Mouse (Mus musculus) embryonic facial prominence, embryonic 11.5 days (tissue): ENCODE measurements around the gene Gm29797. TPM values are rescaled to one million over a fixed set of nuclear protein-coding genes. Genes with fewer than 3 reads are reported as not detected.

Experiments
- ATAC-seq: fragments of 200-750 bp; cut with Nextera tagmentation; replicated peaks from 2 replicates; pipeline ENCODE4 v1.8.0; 2017; ENCODE audit warnings: low read depth; ENCODE audit not compliant: insufficient number of reproducible peaks, low FRiP score, low TSS enrichment
- DNase-seq: peaks from one replicate; pipeline ENCODE4 v3.0.0-alpha.2; 2015; ENCODE audit warnings: low spot score
- H3K27ac ChIP-seq: fragments of 300-500 bp; sonication (generic); replicated peaks from 2 replicates; pipeline ENCODE4 v1.5.1; 2014; ENCODE audit warnings: mild to moderate bottlenecking, low read depth, low read length, control low read depth
- H3K27me3 ChIP-seq: fragments of 300-500 bp; sonication (generic); 2 replicates; pipeline ENCODE4 v1.6.1; 2014; ENCODE audit warnings: mild to moderate bottlenecking, low read length, moderate library complexity, mixed read lengths; ENCODE audit not compliant: control insufficient read depth, insufficient read depth
- H3K36me3 ChIP-seq: fragments of 300-500 bp; sonication (generic); replicated peaks from 2 replicates; pipeline ENCODE4 v1.6.1; 2014; ENCODE audit warnings: low read depth, mild to moderate bottlenecking, low read length, moderate library complexity, mixed read lengths; ENCODE audit not compliant: control insufficient read depth, insufficient read depth
- H3K4me1 ChIP-seq: fragments of 300-500 bp; sonication (generic); 2 replicates; pipeline ENCODE4 v1.6.1; 2014; ENCODE audit warnings: low read length, mixed read lengths; ENCODE audit not compliant: control insufficient read depth, insufficient read depth
- H3K4me2 ChIP-seq: fragments of 300-500 bp; sonication (generic); 2 replicates; pipeline ENCODE4 v1.6.1; 2014; ENCODE audit warnings: low read depth, mild to moderate bottlenecking, control low read depth, low read length, moderate library complexity
- H3K4me3 ChIP-seq: fragments of 300-500 bp; sonication (generic); 2 replicates; pipeline ENCODE4 v1.5.1; 2014; ENCODE audit warnings: low read depth, low read length, control low read depth
- H3K9ac ChIP-seq: fragments of 300-500 bp; sonication (generic); replicated peaks from 2 replicates; pipeline ENCODE4 v1.6.1; 2014; ENCODE audit warnings: mild to moderate bottlenecking, control low read depth, low read length
- H3K9me3 ChIP-seq: fragments of 300-500 bp; sonication (generic); replicated peaks from 2 replicates; pipeline ENCODE4 v1.6.1; 2016; ENCODE audit warnings: mild to moderate bottlenecking, low read length, inconsistent platforms, mixed read lengths; ENCODE audit not compliant: control insufficient read depth
- WGBS: fragments of 180-500 bp; shearing (Covaris S2); extraction: QIAGEN DNeasy Blood & Tissue Kit; methylation state at CpG from one replicate; pipeline ENCODE4 v1.1.7; 2014; 5-methylcytosine and 5-hydroxymethylcytosine counted together
- polyA plus RNA-seq: library from polyadenylated mRNA; unstranded; fragments of >200 nt; fragmentation: Nextera tagmentation; extraction: Ambion mirVana; gene quantifications from 2 replicates; pipeline ENCODE4 v1.2.1, GENCODE M21; 2014

Gene Gm29797
- 0.29 and 0.39 TPM in 2 replicates for polyA plus RNA-seq

DNA sequence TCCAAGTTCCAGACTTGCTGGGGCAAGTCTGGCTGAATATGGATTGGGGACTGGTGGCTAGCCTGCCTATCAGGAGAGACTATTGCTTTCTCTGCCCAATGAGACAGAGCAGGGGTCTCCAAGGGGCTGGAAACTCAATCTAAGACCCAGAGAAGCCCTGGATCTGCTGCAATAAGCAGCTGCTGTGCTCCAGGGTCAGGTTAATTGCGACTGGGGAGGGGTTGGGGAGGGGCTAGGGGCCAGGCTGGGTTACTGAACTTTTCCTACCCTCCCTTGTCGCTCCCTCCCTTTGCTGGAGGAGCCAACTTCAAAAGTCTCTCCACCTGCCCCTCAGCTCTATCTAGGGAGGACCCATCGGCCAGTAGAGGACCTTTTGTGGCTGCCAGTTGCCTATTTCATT, at the start of gene Gm29797:
Gm29797 (plus strand) TSS at position 301 of the 400 bp plus-strand sequence.
- Histone ChIP-seq H3K27ac (no peak within 1 kb of the TSS), H3K4me1 (no peaks in the 10 kb centered on the region), H3K36me3 (peaks cover 5% of the 10 kb centered on the region), H3K9ac (no peak within 1 kb of the TSS), H3K27me3 (no peaks in the 10 kb centered on the region), H3K4me2 (no peak within 1 kb of the TSS), H3K9me3 (no peaks in the 10 kb centered on the region), H3K4me3 (no peak within 1 kb of the TSS)
- ATAC-seq: no peak
- WGBS: 58% methylated on average over 3 of the region's 3 CpGs
- no peak for DNase-seq

DNA sequence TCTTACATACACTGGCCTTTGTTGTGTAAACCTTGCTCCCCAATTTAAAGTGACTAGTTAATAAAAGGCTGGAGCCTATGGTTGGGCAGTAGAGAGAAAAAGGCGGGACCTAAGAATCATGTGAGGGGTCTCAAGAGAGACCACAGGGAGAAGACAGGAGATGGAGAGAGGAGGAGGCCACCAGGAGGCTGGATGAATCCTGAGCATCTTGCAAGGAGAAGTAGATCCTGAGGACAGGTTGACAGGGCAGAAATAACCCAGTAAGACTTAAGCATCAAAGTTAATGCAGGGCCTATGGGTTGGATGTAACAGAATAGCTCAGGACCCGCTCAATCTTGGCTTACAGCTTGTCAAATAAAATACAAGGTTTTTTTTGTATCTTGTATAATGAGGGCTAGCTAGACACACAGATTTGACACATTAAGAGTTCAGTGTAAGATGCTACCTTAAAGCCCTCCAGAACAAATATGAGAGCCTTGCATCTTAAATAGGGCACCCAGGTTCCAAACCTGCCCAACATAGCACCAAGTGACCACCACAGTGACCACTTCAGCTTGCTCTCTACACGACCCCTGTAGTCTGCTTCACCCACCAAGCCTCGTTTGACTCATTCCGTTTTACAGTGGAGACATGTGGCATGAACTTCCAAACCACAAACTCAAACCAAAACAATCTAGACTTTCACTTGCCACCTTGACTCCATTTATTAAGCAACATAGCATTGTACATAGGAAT, 37.9 kb upstream of the Gm29797 start:
- H3K9me3 ChIP-seq: no peaks in the 10 kb centered on the region
- DNase-seq: no peak
- WGBS: 87% methylated on average over 5 of the region's 5 CpGs
- H3K27ac ChIP-seq: no peak overlapping the region
- H3K4me3 ChIP-seq: no peak overlapping the region
- no peak overlapping the region for H3K9ac ChIP-seq
- H3K27me3 ChIP-seq: no peaks in the 10 kb centered on the region
- ATAC-seq: no peak
- no peaks in the 10 kb centered on the region for H3K4me1 ChIP-seq
- no peak overlapping the region for H3K4me2 ChIP-seq
- peaks cover 7% of the 10 kb centered on the region; the same call in 1 of the 2 replicates for H3K36me3 ChIP-seq

DNA sequence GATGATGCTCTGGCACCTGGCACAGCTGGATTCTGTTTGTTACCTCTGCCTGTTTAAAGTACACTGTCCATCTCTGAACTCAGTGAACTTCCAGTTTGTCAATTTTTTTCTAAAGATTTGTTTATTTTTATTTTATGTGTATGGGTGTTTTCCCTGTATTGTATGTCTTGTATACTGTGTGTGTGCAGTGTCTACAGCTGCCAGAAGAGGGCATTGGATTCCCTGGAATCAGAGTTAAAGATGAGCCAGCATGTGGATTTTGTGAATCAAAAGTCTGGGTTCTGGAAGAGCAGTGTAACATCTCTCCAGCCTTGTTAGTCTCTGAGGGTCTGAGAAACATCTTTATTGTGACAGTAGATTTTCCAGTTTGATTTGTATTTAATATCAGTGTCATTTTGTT, 33.4 kb upstream of the Gm29797 start:
- DNase-seq (peak; percentile 28), ATAC-seq (no peak)
- Histone ChIP-seq H3K27ac (no peak overlapping the region), H3K4me3 (no peak overlapping the region), H3K9ac (no peak overlapping the region), H3K27me3 (no peaks in the 10 kb centered on the region), H3K4me2 (no peak overlapping the region), H3K4me1 (no peaks in the 10 kb centered on the region), H3K36me3 (peaks cover 7% of the 10 kb centered on the region; the same call in 1 of the 2 replicates), H3K9me3 (no peaks in the 10 kb centered on the region)

DNA sequence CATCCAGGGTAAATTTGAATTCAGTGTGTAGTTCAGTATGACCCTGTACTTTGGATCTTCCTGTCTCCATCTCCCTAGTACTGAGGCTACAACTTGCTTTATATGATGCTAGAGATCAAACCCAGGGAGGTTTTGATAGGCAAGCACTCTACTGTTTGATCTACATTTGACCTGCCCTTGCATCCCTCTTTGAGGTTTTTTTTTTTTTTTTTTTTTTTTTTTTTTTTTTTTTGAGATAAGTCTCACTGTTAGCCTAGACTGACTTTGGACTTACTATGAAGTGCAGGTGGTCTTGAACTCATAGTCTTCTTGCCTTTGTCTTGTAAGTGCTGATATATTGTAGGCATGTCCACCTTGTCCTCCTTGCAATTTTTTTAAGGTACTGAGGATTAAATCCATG, 28.4 kb upstream of the Gm29797 start:
- Histone ChIP-seq H3K4me3 (no peak overlapping the region), H3K9me3 (no peaks in the 10 kb centered on the region), H3K4me1 (no peaks in the 10 kb centered on the region), H3K36me3 (no peaks in the 10 kb centered on the region; the same call in none of the 2 replicates), H3K27ac (no peak overlapping the region), H3K9ac (no peak overlapping the region), H3K4me2 (no peak overlapping the region), H3K27me3 (no peaks in the 10 kb centered on the region)
- ATAC-seq (no peak), DNase-seq (no peak)

DNA sequence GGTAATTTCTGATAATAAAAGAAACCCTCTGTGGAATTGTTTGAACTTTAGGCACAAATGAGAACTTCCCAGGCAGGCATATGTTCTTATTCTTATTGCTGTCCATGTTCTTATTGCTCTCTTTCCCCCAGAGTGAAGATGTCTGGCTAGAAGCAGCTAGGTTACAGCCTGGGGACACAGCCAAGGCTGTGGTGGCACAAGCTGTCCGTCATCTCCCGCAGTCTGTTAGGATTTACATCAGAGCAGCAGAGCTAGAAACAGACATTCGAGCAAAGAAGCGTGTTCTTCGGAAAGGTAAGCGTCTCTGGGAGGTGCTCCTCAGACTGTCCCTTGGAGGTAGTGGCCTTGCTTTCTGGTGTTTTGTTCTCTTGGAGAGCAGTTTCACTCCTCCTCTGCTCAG, 24.2 kb upstream of the Gm29797 start:
- no peaks in the 10 kb centered on the region for H3K9me3 ChIP-seq
- DNase-seq: no peak
- H3K4me1 ChIP-seq: no peaks in the 10 kb centered on the region
- H3K4me3 ChIP-seq: no peak overlapping the region
- WGBS: 93% methylated on average over 6 of the region's 6 CpGs
- ATAC-seq: no peak
- H3K4me2 ChIP-seq: no peak overlapping the region
- H3K36me3 ChIP-seq: peaks cover 6% of the 10 kb centered on the region
- H3K9ac ChIP-seq: no peak overlapping the region
- no peak overlapping the region for H3K27ac ChIP-seq
- H3K27me3 ChIP-seq: no peaks in the 10 kb centered on the region

DNA sequence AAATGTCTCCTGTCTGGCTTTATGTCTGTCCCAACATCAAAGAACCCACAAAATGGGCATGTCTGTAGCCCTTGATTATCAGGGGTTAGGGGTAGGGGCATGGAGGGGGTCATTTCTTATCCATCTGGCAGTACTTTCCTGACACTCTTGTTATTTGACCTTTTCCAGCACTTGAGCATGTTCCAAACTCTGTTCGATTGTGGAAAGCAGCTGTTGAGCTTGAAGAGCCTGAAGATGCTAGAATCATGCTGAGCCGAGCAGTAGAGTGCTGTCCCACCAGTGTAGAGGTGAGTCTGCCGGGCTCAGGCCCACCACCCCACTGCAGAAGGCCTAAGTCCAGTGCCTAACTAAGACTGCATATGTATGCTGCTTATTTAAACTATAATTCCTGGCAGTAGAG, 21.0 kb upstream of the Gm29797 start:
- Histone ChIP-seq H3K27ac (no peak overlapping the region), H3K27me3 (no peaks in the 10 kb centered on the region), H3K4me2 (no peak overlapping the region), H3K9me3 (no peaks in the 10 kb centered on the region), H3K9ac (no peak overlapping the region), H3K4me3 (no peak overlapping the region), H3K4me1 (no peaks in the 10 kb centered on the region), H3K36me3 (peaks cover 9% of the 10 kb centered on the region)
- whole genome bisulfite sequencing: 85% methylated on average over 3 of the region's 3 CpGs
- no peak for DNase-seq
- no peak for ATAC-seq

DNA sequence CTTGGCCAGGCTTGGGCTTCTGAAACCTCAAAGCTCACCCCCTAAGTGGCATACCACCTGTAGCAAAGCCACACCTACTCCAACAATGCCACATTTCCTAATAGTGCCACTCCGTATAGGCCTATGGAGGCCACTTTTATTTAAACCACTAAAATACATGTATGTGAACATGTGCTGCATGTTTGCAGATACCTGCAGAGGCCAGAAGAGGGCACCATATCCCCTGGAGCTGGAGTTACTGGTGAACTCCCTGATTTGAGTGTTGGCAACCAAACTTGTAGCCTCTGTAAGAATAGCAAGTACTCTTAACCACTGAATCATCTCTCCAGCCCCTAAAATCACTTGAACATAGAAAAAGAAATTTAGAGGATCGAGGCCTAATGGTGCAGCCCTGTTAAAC, 12.5 kb upstream of the Gm29797 start:
- no peaks in the 10 kb centered on the region for H3K9me3 ChIP-seq
- H3K4me2 ChIP-seq: no peak overlapping the region
- H3K4me3 ChIP-seq: no peak overlapping the region
- H3K4me1 ChIP-seq: no peaks in the 10 kb centered on the region
- no peak overlapping the region for H3K9ac ChIP-seq
- DNase-seq (peak; percentile 65), ATAC-seq (peak; percentile 49; the same call in 1 of the 2 replicates)
- WGBS: 90% methylated on average over 2 of the region's 2 CpGs
- H3K36me3 ChIP-seq: peaks cover 10% of the 10 kb centered on the region
- no peaks in the 10 kb centered on the region for H3K27me3 ChIP-seq
- H3K27ac ChIP-seq: no peak overlapping the region

DNA sequence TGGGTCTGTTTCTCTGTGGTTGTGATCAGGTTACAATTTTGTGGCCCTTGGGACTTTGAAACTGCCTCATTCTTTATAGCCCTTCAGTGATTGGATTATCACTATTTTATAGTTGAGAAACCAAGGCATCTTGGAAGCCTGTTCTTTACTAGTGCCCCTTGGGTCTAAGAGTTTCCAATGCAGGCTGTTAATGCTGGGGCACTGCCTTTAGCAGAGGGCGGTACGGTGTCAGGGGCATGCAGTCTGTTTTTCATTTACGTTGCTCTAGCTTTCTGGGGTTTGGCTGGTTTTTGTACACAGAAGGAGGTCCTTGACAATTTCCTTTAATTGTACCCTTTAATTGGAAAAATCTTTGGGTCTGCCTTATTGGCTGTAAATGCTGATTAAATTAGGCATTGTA, 11.2 kb upstream of the Gm29797 start:
- peak; percentile 31 for DNase-seq
- ATAC-seq: no peak
- Histone ChIP-seq H3K9me3 (no peaks in the 10 kb centered on the region), H3K4me1 (no peaks in the 10 kb centered on the region), H3K27ac (no peak overlapping the region), H3K4me3 (no peak overlapping the region), H3K36me3 (peaks cover 12% of the 10 kb centered on the region), H3K4me2 (no peak overlapping the region), H3K9ac (no peak overlapping the region), H3K27me3 (no peaks in the 10 kb centered on the region)
- 75% methylated on average over 3 of the region's 3 CpGs for WGBS
